Mouse (Mus musculus): ENCODE measurements around the gene Wdfy3.

- no peak for TF ChIP-seq CHD2 (IDR thresholded peaks at IDR 0.05; ENCODE audit: low read depth, low read length)
- TF ChIP-seq ZNF384 (IDR thresholded peaks at IDR 0.05; ENCODE audit: low read depth, low read length) = no peak
- no peak for TF ChIP-seq MAFK (IDR thresholded peaks at IDR 0.05; ENCODE audit: insufficient read depth, low read depth, low read length)
Measured at GRCm38 (mm10) chr5:101996036-101996735, 73.5 kb downstream of the Wdfy3 start.
